Mouse (Mus musculus) stomach, postnatal 0 days (tissue): ENCODE data around the gene Clpp. TPM values are rescaled to one million over a fixed set of nuclear protein-coding genes. Genes with fewer than 3 reads are reported as not detected.

Source experiments
- ATAC-seq: fragments of 200-750 bp; cut with Nextera tagmentation; 2 replicates; pipeline ENCODE4 v1.8.0; 2017; ENCODE audit not compliant: low FRiP score, low TSS enrichment
- DNase-seq: peaks from one replicate; pipeline ENCODE4 v3.0.0-alpha.2; 2016; ENCODE audit warnings: low spot score
- H3K27ac ChIP-seq: fragments of 300-500 bp; sonication (generic); replicated peaks from 2 replicates; pipeline ENCODE4 v1.5.1; 2014; ENCODE audit warnings: mild to moderate bottlenecking, control low read depth
- H3K27me3 ChIP-seq: fragments of 300-500 bp; sonication (generic); 2 replicates; pipeline ENCODE4 v1.6.1; 2014; ENCODE audit warnings: low read length; ENCODE audit not compliant: control insufficient read depth, insufficient read depth
- H3K36me3 ChIP-seq: fragments of 300-500 bp; sonication (generic); 2 replicates; pipeline ENCODE4 v1.6.1; 2014; ENCODE audit warnings: low read length, mixed read lengths; ENCODE audit not compliant: control insufficient read depth, insufficient read depth
- H3K4me1 ChIP-seq: fragments of 300-500 bp; sonication (generic); replicated peaks from 2 replicates; pipeline ENCODE4 v1.6.1; 2014; ENCODE audit warnings: antibody characterized with exemption; ENCODE audit not compliant: control insufficient read depth, insufficient read depth
- H3K4me2 ChIP-seq: fragments of 300-500 bp; sonication (generic); replicated peaks from 2 replicates; pipeline ENCODE4 v1.6.1; 2014; ENCODE audit warnings: low read depth, mild to moderate bottlenecking, control low read depth, moderate library complexity
- H3K4me3 ChIP-seq: fragments of 300-500 bp; sonication (generic); 2 replicates; pipeline ENCODE4 v1.5.1; 2014; ENCODE audit warnings: low read depth, low read length, control low read depth
- H3K9ac ChIP-seq: fragments of 300-500 bp; sonication (generic); 2 replicates; pipeline ENCODE4 v1.6.1; 2014; ENCODE audit warnings: mild to moderate bottlenecking, low read length, control low read depth, mixed read lengths
- H3K9me3 ChIP-seq: fragments of 300-500 bp; sonication (generic); 2 replicates; pipeline ENCODE4 v1.6.1; 2016; ENCODE audit warnings: low read length; ENCODE audit not compliant: control insufficient read depth
- CTCF ChIP-seq: IDR thresholded peaks from 2 replicates; pipeline ENCODE4 v1.5.1; 2016; ENCODE audit warnings: antibody characterized with exemption, low read depth, mild to moderate bottlenecking, moderate library complexity
- EP300 ChIP-seq: optimal IDR thresholded peaks from 2 replicates; pipeline ENCODE3; 2016; ENCODE audit warnings: antibody characterized with exemption
- WGBS: fragments of 180-500 bp; shearing (Covaris S2); extraction: QIAGEN DNeasy Blood & Tissue Kit; methylation state at CpG from one replicate; pipeline ENCODE4 v1.1.7; 2014; 5-methylcytosine and 5-hydroxymethylcytosine counted together
- polyA plus RNA-seq: library from polyadenylated mRNA; unstranded; fragments of >200 nt; fragmentation: Nextera tagmentation; extraction: Ambion mirVana; gene quantifications from 2 replicates; pipeline ENCODE4 v1.2.1, GENCODE M21; 2015

Gene Clpp
- polyA plus RNA-seq, 1 experiment from 2014 or later = 88.6 TPM

- no peak for DNase-seq
- Histone ChIP-seq H3K9me3 (no peaks in the 10 kb centered on the region), H3K36me3 (peaks cover 17% of the 10 kb centered on the region; the same call in 1 of the 2 replicates), H3K27ac (no peak overlapping the region), H3K4me3 (peak overlapping the region; percentile 66), H3K9ac (peak overlapping the region; percentile 74), H3K4me1 (no peaks in the 10 kb centered on the region; the same call in 1 of the 2 replicates), H3K27me3 (no peaks in the 10 kb centered on the region), H3K4me2 (peak overlapping the region; percentile 83)
- WGBS = 68% methylated on average over 2 of the region's 2 CpGs
- no peak for TF ChIP-seq EP300
- TF ChIP-seq CTCF = no peak
- ATAC-seq = no peak
These were observed 861 bp downstream of the Clpp start for GRCm38 (mm10) chr17:56990966-56991365.

GRCm38 (mm10) chr17:56995046-56995445 lies 4.9 kb downstream of the Clpp start:
- no peaks in the 10 kb centered on the region for H3K27me3 ChIP-seq
- ATAC-seq = no peak
- TF ChIP-seq CTCF = no peak
- TF ChIP-seq EP300 = no peak
- no peak for DNase-seq
- H3K36me3 ChIP-seq = peaks cover 21% of the 10 kb centered on the region
- no peak overlapping the region for H3K4me3 ChIP-seq
- no peak overlapping the region for H3K27ac ChIP-seq
- 89% methylated on average over 8 of the region's 8 CpGs for whole genome bisulfite sequencing
- H3K4me2 ChIP-seq = no peak overlapping the region
- H3K4me1 ChIP-seq = peaks cover 3% of the 10 kb centered on the region; the same call in 1 of the 2 replicates
- H3K9me3 ChIP-seq = no peaks in the 10 kb centered on the region
- H3K9ac ChIP-seq = no peak overlapping the region

- H3K9me3 ChIP-seq = no peaks in the 10 kb centered on the region
- ATAC-seq (no peak), DNase-seq (no peak)
- H3K36me3 ChIP-seq = peaks cover 21% of the 10 kb centered on the region
- no peak overlapping the region for H3K4me2 ChIP-seq
- H3K9ac ChIP-seq = no peak overlapping the region
- H3K27ac ChIP-seq = no peak overlapping the region
- H3K4me1 ChIP-seq = peaks cover 3% of the 10 kb centered on the region; the same call in 1 of the 2 replicates
- no peaks in the 10 kb centered on the region for H3K27me3 ChIP-seq
- WGBS = 74% methylated on average over 2 of the region's 2 CpGs
- no peak for TF ChIP-seq EP300
- TF ChIP-seq CTCF = no peak
- H3K4me3 ChIP-seq = no peak overlapping the region
These were observed 6.4 kb downstream of the Clpp start for GRCm38 (mm10) chr17:56996506-56996905.

GRCm38 (mm10) chr17:56997029-56997667 lies 7.0 kb downstream of the Clpp start, which contains the start of gene Alkbh7:
Gene Alkbh7, plus strand, starts transcription at chr17:56997339.
- H3K9me3 ChIP-seq = no peaks in the 10 kb centered on the region
- DNase-seq (peak; percentile 98), ATAC-seq (peak; percentile 100)
- H3K36me3 ChIP-seq = peaks cover 20% of the 10 kb centered on the region
- peak within 1 kb of the TSS; percentile 75 for H3K4me3 ChIP-seq
- peak within 1 kb of the TSS; percentile 75 for H3K4me2 ChIP-seq
- TF ChIP-seq CTCF (peak; percentile 91), EP300 (no peak)
- peaks cover 3% of the 10 kb centered on the region; the same call in 1 of the 2 replicates for H3K4me1 ChIP-seq
- H3K9ac ChIP-seq = peak within 1 kb of the TSS; percentile 63
- peak within 1 kb of the TSS; percentile 70 for H3K27ac ChIP-seq
- no peaks in the 10 kb centered on the region for H3K27me3 ChIP-seq
- WGBS = under 1% methylated on average over 38 of the region's 38 CpGs

- WGBS = 93% methylated on average over 9 of the region's 9 CpGs
- ATAC-seq (no peak), DNase-seq (no peak)
- Histone ChIP-seq H3K4me3 (no peak overlapping the region), H3K9me3 (no peaks in the 10 kb centered on the region), H3K27me3 (no peaks in the 10 kb centered on the region), H3K27ac (no peak overlapping the region), H3K36me3 (peaks cover 19% of the 10 kb centered on the region), H3K9ac (no peak overlapping the region), H3K4me2 (no peak overlapping the region), H3K4me1 (peaks cover 3% of the 10 kb centered on the region; the same call in 1 of the 2 replicates)
- TF ChIP-seq EP300 (no peak), CTCF (no peak)
These were observed 9.3 kb downstream of the Clpp start for GRCm38 (mm10) chr17:56999414-56999813.

GRCm38 (mm10) chr17:56999968-57000609 lies 10.0 kb downstream of the Clpp start, which contains the start of gene Pspn:
Gene Pspn, minus strand, starts transcription at chr17:57000018.
- no peaks in the 10 kb centered on the region for H3K9me3 ChIP-seq
- H3K9ac ChIP-seq = no peak within 1 kb of the TSS; the same call in 1 of the 2 replicates
- H3K27me3 ChIP-seq = no peaks in the 10 kb centered on the region
- no peak within 1 kb of the TSS for H3K4me3 ChIP-seq
- no peak for DNase-seq
- peaks cover 3% of the 10 kb centered on the region; the same call in 1 of the 2 replicates for H3K4me1 ChIP-seq
- H3K4me2 ChIP-seq = no peak within 1 kb of the TSS
- 81% methylated on average over 9 of the region's 9 CpGs for WGBS
- ATAC-seq = no peak
- no peak within 1 kb of the TSS for H3K27ac ChIP-seq
- no peak for TF ChIP-seq CTCF
- TF ChIP-seq EP300 = no peak
- H3K36me3 ChIP-seq = peaks cover 19% of the 10 kb centered on the region
